Mouse (Mus musculus): ENCODE data around the gene Slc9a5. TPM values are rescaled to one million over a fixed set of nuclear protein-coding genes. Genes with fewer than 3 reads are reported as not detected.

The Slc9a5 gene
- polyA plus RNA-seq, 1 experiment from 2014 or later, result 12.0 TPM

DNA sequence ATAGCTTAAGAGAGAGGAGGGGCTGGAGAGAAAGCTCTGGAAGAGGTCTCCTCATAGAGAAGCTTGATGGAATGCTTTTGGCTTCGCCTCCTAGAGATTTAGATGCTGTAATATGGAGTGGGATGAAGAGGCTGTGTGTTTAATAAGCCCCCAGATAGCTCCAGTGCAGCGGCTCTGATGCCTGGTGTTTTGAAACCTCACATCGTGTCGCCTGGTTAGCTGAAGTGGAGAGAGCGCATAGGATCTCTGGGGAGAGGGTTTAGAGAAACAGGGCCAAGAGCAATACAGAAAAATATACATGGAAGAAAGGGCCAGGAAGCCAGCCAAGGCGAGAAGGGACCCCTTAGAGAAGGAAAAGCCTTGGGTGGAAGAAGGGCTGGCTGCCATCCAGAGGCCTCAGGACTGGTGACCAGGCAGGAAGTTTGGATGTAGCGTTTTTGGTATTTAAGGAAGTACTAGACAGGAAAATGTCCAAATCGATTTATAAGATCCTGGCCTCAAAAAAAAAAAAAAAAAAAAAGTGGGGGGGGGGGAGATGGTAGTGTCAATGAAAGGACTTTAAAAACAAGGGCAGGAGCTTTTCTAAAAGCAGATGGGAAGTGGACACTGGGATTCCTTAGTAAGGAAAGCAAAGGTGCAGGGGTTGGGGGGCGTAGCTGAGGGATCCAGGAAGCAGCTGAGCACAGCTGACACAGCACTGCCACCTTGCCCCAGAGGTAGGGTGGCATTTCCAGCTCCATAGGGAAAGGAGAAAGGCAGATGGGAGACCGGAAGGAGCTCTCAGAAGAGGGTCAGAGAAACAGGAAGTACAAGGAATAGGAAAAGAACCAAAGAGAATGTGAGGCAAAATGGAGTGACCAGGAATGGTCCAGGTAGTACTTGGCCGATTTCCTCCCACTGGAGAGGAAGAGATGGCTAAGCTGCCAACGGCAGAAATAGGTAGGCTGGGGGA is 13.4 kb downstream of the Slc9a5 start:
- 78% methylated on average over 12 of the region's 12 CpGs for WGBS
- Histone ChIP-seq H3K27me3 (replicated peaks) (no peaks in the 10 kb centered on the region), H3K9me3 (no peaks in the 10 kb centered on the region), H3K27ac (no peak overlapping the region), H3K4me2 (no peak overlapping the region), H3K9ac (no peak overlapping the region), H3K4me1 (no peaks in the 10 kb centered on the region), H3K4me3 (no peak overlapping the region), H3K36me3 (replicated peaks) (no peaks in the 10 kb centered on the region)
- ATAC-seq (replicated peaks), result no peak

DNA sequence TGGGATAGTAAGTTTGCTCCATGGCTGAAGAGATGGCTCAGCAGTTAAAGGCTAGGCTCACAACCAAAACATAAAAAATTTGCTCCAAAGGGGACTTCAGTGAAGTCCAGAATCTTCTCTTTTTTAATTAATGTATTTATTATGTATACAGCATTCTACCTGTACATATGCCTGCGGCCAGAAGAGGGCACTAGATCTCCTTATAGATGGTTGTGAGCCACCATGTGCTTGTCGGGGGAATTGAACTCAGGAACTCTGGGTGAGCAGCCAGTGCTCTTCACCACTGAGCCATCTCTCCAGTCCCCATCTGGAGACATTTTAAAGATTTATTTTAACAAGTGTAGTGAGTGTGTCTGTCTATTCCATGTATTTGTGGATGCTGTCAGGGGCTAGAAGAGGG is 18.5 kb downstream of the Slc9a5 start:
- H3K4me3 ChIP-seq, result no peak overlapping the region
- H3K4me2 ChIP-seq, result no peak overlapping the region
- no peak overlapping the region for H3K27ac ChIP-seq
- no peaks in the 10 kb centered on the region for H3K27me3 ChIP-seq (replicated peaks)
- H3K9ac ChIP-seq, result no peak overlapping the region
- 0 out of 2 replicates have a peak, but pooled peaks cover 4% of the 10 kb centered on the region for H3K36me3 ChIP-seq (replicated peaks)
- ATAC-seq (replicated peaks), result no peak
- 74% methylated on average over 2 of the region's 2 CpGs for WGBS
- H3K4me1 ChIP-seq, result no peaks in the 10 kb centered on the region
- H3K9me3 ChIP-seq, result no peaks in the 10 kb centered on the region

DNA sequence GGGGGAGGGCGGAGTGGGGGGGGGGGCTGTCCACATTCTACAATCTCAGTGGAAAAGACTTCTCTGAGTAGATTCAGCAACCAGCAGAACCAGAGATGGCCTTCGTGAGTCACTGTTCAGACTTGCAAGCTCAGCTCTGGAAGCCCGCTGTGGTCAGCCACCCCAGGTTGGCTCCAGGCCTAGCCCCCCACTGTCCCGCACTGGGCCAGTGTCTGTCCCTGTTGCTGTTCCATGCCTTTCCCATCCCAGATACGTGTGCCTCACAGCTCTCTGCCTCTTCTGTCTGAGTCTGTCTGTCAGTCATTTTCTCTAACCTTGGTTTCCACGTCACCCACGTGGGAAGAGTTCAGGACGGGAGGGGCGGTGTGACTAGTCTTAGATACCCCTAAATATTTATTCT is 23.8 kb downstream of the Slc9a5 start:
- no peaks in the 10 kb centered on the region for H3K27me3 ChIP-seq (replicated peaks)
- no peaks in the 10 kb centered on the region for H3K4me1 ChIP-seq
- H3K4me2 ChIP-seq, result no peak overlapping the region
- H3K9me3 ChIP-seq, result no peaks in the 10 kb centered on the region
- no peak for ATAC-seq (replicated peaks)
- WGBS, result 69% methylated on average over 9 of the region's 9 CpGs
- H3K27ac ChIP-seq, result no peak overlapping the region
- H3K36me3 ChIP-seq (replicated peaks), result 0 out of 2 replicates have a peak, but pooled peaks cover 2% of the 10 kb centered on the region
- no peak overlapping the region for H3K4me3 ChIP-seq
- H3K9ac ChIP-seq, result no peak overlapping the region

DNA sequence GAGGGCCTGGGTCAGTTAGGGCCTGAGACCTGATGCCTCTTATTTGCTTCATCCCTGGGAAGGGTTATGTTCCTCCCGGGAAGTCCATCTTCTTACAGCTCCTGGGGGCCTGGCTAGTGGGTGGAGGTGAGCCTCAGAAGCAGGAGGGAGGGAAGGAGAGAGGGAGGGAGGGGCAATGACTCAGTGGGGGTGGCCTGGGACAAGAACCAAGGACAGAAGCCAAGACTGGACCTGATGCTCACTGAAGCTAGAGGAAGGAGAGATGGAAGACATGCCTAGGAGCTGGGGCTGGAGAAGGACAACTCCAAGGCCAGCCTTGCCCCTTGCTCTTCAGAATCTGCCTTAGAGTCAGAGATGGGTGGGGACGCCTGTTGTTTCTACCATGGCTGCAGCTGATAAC is 24.4 kb downstream of the Slc9a5 start, which contains the start of gene Plekhg4:
TSS of gene Plekhg4 (plus strand) at position 243 of the 400 bp plus-strand sequence.
- Histone ChIP-seq H3K4me2 (peak within 1 kb of the TSS; percentile 45; the same call in 1 of the 2 replicates), H3K4me3 (no peak within 1 kb of the TSS), H3K36me3 (replicated peaks) (no peaks in the 10 kb centered on the region), H3K27me3 (replicated peaks) (no peaks in the 10 kb centered on the region), H3K27ac (no peak within 1 kb of the TSS), H3K9ac (no peak within 1 kb of the TSS), H3K9me3 (no peaks in the 10 kb centered on the region), H3K4me1 (no peaks in the 10 kb centered on the region)
- WGBS, result 65% methylated on average over 2 of the region's 2 CpGs
- ATAC-seq (replicated peaks), result no peak

DNA sequence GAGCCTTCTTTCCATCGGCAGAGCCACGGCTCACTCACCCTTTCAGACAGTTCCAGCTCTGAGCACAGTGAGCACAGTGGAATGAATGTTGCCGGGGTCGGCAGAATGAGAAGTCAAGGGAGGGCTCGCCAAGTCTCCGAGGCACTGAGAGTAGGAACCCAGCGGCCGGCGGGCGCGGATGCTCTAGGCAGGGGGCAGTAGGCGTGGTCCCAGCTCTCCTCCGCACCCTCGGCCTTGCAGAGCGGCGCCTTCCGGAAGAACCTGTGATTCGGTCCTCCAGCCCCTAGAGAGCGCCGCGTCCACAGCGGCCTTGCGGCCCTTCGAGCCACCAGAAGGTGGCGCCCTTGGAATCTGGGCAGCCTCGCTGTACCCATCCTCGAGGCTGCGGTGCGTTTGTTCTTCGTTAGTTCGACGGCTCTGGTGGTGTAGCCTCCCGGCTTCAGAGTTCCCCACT is 25.9 kb downstream of the Slc9a5 start:
- ATAC-seq (replicated peaks), result peak; percentile 48; the same call in 1 of the 2 replicates
- Histone ChIP-seq H3K4me3 (peak overlapping the region; percentile 20), H3K4me1 (no peaks in the 10 kb centered on the region), H3K27ac (no peak overlapping the region), H3K27me3 (replicated peaks) (no peaks in the 10 kb centered on the region), H3K9me3 (no peaks in the 10 kb centered on the region), H3K4me2 (peak overlapping the region; percentile 45), H3K36me3 (replicated peaks) (no peaks in the 10 kb centered on the region), H3K9ac (no peak overlapping the region)
- 25% methylated on average over 33 of the region's 33 CpGs for WGBS

DNA sequence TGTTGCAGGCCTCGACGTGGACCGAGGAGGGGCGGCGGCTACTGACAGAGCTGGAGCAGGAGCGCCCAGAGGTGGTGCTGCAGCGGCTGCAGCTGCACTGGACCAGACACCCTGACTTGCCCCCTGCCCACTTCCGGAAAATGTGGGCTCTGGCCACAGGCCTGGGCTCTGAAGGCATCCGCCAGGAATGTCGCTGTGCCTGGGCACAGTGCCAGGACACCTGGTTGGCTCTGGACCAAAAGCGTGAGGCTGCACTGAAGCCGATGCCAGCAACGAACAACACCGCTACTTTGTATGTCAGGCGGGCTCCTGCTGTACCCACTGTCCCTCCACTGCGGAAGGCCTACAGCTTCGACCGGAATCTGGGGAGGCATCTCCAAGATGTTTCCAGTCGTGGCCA is 30.0 kb downstream of the Slc9a5 start:
- H3K27ac ChIP-seq, result no peak overlapping the region
- no peak overlapping the region for H3K4me3 ChIP-seq
- no peaks in the 10 kb centered on the region for H3K36me3 ChIP-seq (replicated peaks)
- H3K27me3 ChIP-seq (replicated peaks), result no peaks in the 10 kb centered on the region
- no peak overlapping the region for H3K9ac ChIP-seq
- H3K4me1 ChIP-seq, result no peaks in the 10 kb centered on the region
- H3K4me2 ChIP-seq, result no peak overlapping the region
- 68% methylated on average over 19 of the region's 19 CpGs for WGBS
- ATAC-seq (replicated peaks), result no peak
- H3K9me3 ChIP-seq, result no peaks in the 10 kb centered on the region

DNA sequence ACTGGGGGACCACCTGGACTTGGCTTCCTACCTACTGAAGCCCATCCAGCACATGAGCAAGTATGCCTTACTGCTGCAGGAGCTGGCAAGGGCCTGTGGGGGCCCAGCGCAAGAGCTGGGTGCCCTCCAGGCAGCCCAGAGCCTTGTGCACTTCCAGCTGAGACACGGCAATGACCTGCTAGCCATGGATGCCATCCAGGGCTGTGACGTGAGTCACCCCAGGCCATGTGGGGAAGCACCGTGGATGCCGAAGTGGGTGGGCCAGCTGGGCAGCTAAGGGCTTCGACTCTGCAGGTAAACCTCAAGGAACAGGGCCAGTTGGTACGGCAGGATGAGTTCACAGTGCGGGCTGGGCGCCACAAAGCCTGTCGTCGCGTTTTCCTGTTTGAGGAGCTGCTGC is 31.7 kb downstream of the Slc9a5 start:
- Histone ChIP-seq H3K27me3 (replicated peaks) (no peaks in the 10 kb centered on the region), H3K4me2 (no peak overlapping the region), H3K9me3 (no peaks in the 10 kb centered on the region), H3K27ac (no peak overlapping the region), H3K9ac (no peak overlapping the region), H3K4me3 (no peak overlapping the region), H3K4me1 (no peaks in the 10 kb centered on the region), H3K36me3 (replicated peaks) (no peaks in the 10 kb centered on the region)
- no peak for ATAC-seq (replicated peaks)
- 91% methylated on average over 12 of the region's 12 CpGs for whole genome bisulfite sequencing

DNA sequence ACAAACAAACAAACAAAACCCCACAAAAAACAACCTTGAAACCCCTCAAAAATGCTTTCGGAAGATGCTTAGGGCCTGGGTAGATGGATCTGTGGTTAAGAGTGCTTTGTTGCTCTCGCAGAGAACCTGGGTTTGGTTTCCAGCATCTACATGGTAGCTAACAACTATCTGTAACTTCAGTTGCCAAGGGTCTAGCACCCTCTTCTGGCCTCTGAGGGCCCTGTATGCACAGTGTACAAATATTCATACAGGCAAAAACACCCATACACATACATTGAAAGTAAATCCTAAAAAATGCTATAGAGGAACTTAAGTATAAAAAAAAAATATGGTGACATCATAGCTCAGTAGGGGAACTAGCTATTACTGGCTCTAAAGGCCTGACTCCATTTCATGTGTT is 35.4 kb downstream of the Slc9a5 start:
- Histone ChIP-seq H3K4me3 (no peak overlapping the region), H3K4me1 (no peaks in the 10 kb centered on the region), H3K4me2 (no peak overlapping the region), H3K27me3 (replicated peaks) (no peaks in the 10 kb centered on the region), H3K27ac (no peak overlapping the region), H3K9me3 (no peaks in the 10 kb centered on the region), H3K9ac (no peak overlapping the region), H3K36me3 (replicated peaks) (no peaks in the 10 kb centered on the region)
- ATAC-seq (replicated peaks), result no peak
- WGBS, result 96% methylated on average over 2 of the region's 2 CpGs

DNA sequence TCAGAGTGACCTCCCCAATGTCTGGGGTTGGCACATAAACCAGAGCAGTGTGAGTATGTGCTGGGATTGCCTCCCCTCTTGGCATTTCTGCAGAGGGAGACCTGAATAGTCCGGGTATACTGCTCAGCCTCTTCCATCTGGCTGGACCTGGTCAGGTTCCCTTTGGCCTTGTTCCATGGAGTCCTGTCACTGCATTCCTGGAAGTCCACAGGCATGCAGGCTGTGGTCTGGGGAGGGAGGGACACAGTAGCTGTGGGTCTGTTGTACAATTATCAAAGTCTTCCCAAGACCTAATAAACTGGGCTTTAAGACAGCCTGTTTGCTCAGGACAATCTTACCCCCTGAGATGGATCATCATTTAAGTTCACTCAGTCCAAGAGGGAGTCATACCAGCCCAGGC is 38.5 kb downstream of the Slc9a5 start:
- H3K9ac ChIP-seq, result no peak overlapping the region
- H3K4me3 ChIP-seq, result no peak overlapping the region
- H3K4me1 ChIP-seq, result no peaks in the 10 kb centered on the region
- no peak overlapping the region for H3K27ac ChIP-seq
- 80% methylated on average over 1 of the region's 1 CpGs for WGBS
- no peak for ATAC-seq (replicated peaks)
- H3K9me3 ChIP-seq, result no peaks in the 10 kb centered on the region
- no peaks in the 10 kb centered on the region for H3K36me3 ChIP-seq (replicated peaks)
- no peak overlapping the region for H3K4me2 ChIP-seq
- H3K27me3 ChIP-seq (replicated peaks), result no peaks in the 10 kb centered on the region

DNA sequence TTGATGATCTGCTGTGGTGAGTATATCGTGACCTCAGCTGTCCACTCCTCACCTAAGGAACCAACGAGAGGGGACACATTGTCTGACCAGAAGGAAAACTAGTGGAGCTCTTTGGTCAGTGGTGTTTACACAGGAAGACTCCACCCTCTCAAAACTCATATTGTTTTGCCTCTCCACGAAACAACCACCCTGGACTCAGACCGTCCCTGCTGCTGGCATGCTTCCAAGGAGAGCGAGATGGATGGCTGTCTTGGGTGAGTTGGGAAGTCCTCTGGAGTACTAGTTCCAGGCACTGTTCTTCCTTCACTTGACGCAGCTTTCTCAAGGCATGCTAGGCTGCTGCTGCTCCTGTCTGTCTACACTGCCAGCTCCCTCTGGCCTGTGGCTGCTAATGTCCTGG is 40.5 kb downstream of the Slc9a5 start:
- no peak overlapping the region for H3K4me3 ChIP-seq
- no peak overlapping the region for H3K4me2 ChIP-seq
- no peak overlapping the region for H3K9ac ChIP-seq
- no peaks in the 10 kb centered on the region for H3K36me3 ChIP-seq (replicated peaks)
- WGBS, result 83% methylated on average over 6 of the region's 6 CpGs
- H3K9me3 ChIP-seq, result no peaks in the 10 kb centered on the region
- H3K4me1 ChIP-seq, result no peaks in the 10 kb centered on the region
- H3K27me3 ChIP-seq (replicated peaks), result no peaks in the 10 kb centered on the region
- H3K27ac ChIP-seq, result no peak overlapping the region
- ATAC-seq (replicated peaks), result no peak

DNA sequence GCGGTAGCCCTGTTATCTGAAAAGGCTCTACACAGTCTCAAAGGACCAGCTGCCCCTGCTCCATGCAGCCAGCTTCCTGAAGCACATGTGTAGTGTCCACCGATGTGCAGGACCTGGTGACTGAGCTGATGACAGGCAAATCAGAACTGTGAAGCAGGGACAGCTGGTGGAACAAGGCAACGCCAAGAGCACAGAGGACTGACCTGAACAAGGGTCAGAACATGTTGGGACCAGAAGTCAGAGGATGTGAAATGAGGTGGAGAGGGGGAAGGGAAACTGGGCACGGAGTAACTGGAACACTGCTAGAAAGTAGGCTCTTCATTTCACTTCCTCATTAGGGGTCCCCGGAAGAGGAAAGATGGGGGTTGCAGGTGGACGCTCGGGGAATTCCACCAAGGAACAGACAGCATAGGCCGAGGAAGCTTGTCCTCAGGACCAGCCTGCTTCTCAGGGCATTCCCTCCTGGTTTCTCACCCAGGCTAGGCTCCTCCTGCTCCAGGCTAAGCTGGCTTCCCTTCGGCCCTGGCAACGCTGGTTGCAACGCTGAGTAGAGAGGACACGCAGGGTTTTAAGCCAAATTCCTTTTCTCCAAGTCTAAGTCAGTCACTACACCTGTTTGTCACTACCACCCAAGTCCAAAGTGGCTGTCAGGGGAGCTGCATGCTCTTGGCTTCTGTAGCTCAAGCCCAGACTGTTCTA is 44.6 kb downstream of the Slc9a5 start:
- Histone ChIP-seq H3K27me3 (replicated peaks) (no peaks in the 10 kb centered on the region), H3K4me1 (no peaks in the 10 kb centered on the region), H3K36me3 (replicated peaks) (no peaks in the 10 kb centered on the region), H3K9ac (no peak overlapping the region), H3K9me3 (no peaks in the 10 kb centered on the region), H3K27ac (no peak overlapping the region), H3K4me3 (no peak overlapping the region), H3K4me2 (no peak overlapping the region)
- WGBS, result 88% methylated on average over 12 of the region's 12 CpGs
- no peak for ATAC-seq (replicated peaks)

DNA sequence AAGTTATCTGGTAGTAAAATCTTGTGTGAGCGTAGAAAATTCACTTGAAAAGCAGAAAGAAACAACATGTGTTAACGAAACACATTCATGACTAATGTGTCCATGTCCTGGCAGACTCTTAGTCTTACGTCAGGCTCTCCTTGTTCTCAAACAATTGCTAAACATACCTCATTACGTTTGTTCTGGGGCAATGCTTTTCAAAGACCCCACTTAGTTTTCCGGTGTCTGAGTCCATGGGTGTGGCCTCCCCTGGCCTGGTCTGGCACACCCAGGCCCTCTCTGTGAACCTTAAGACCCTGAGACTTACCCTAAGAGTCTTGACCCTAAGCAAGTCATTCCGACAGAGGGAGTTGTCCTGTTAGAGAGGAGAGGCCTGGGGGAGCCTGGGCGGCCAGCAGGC is 45.3 kb downstream of the Slc9a5 start:
- no peaks in the 10 kb centered on the region for H3K9me3 ChIP-seq
- no peak overlapping the region for H3K27ac ChIP-seq
- no peaks in the 10 kb centered on the region for H3K27me3 ChIP-seq (replicated peaks)
- H3K4me3 ChIP-seq, result no peak overlapping the region
- H3K4me2 ChIP-seq, result no peak overlapping the region
- no peaks in the 10 kb centered on the region for H3K36me3 ChIP-seq (replicated peaks)
- H3K9ac ChIP-seq, result no peak overlapping the region
- ATAC-seq (replicated peaks), result no peak
- WGBS, result 72% methylated on average over 7 of the region's 7 CpGs
- H3K4me1 ChIP-seq, result no peaks in the 10 kb centered on the region
